Mouse (Mus musculus) NIH3T3 (cell line): ENCODE data around the gene Pdcd1lg2.
A peak's percentile ranks its signal among the peaks of the same experiment; 100 is the strongest.

ENCODE experiments used
- DNase-seq: peaks from one replicate; pipeline ENCODE4 v3.0.0-alpha.2; 2012; ENCODE audit warnings: low read depth

Gene Pdcd1lg2

GRCm38 (mm10) chr19:29469686-29470254, 59.1 kb downstream of the Pdcd1lg2 start:
- no peak for DNase-seq

- peak; percentile 11 for DNase-seq
Observed at GRCm38 (mm10) chr19:29470652-29471051, 59.9 kb downstream of the Pdcd1lg2 start.

- no peak for DNase-seq
Observed at GRCm38 (mm10) chr19:29472424-29472823, 61.7 kb downstream of the Pdcd1lg2 start.

- no peak for DNase-seq
Observed at GRCm38 (mm10) chr19:29472946-29473345, 62.2 kb downstream of the Pdcd1lg2 start.

- DNase-seq: no peak
Observed at GRCm38 (mm10) chr19:29474803-29475202, 64.1 kb downstream of the Pdcd1lg2 start.

- DNase-seq: no peak
Observed at GRCm38 (mm10) chr19:29475210-29475620, 64.5 kb downstream of the Pdcd1lg2 start.

GRCm38 (mm10) chr19:29478598-29478997, 67.9 kb downstream of the Pdcd1lg2 start:
- DNase-seq: no peak

- DNase-seq: no peak
Observed at GRCm38 (mm10) chr19:29481578-29481977, 70.9 kb downstream of the Pdcd1lg2 start.

- DNase-seq: no peak
Observed at GRCm38 (mm10) chr19:29482148-29482547, 71.4 kb downstream of the Pdcd1lg2 start.

GRCm38 (mm10) chr19:29482637-29483036, 71.9 kb downstream of the Pdcd1lg2 start:
- no peak for DNase-seq

- no peak for DNase-seq
Observed at GRCm38 (mm10) chr19:29483386-29483785, 72.7 kb downstream of the Pdcd1lg2 start.

GRCm38 (mm10) chr19:29484537-29484936, 73.8 kb downstream of the Pdcd1lg2 start:
- DNase-seq: no peak

GRCm38 (mm10) chr19:29485257-29485948, 74.7 kb downstream of the Pdcd1lg2 start:
- no peak for DNase-seq

GRCm38 (mm10) chr19:29486545-29487206, 76.0 kb downstream of the Pdcd1lg2 start:
- DNase-seq: no peak

GRCm38 (mm10) chr19:29487326-29488072, 76.8 kb downstream of the Pdcd1lg2 start:
- no peak for DNase-seq

GRCm38 (mm10) chr19:29488073-29488390, 77.3 kb downstream of the Pdcd1lg2 start:
- no peak for DNase-seq

GRCm38 (mm10) chr19:29488420-29488819, 77.7 kb downstream of the Pdcd1lg2 start:
- DNase-seq: no peak

GRCm38 (mm10) chr19:29489785-29490284, 79.1 kb downstream of the Pdcd1lg2 start:
- no peak for DNase-seq

- no peak for DNase-seq
Observed at GRCm38 (mm10) chr19:29491467-29491866, 80.7 kb downstream of the Pdcd1lg2 start.

- DNase-seq: no peak
Observed at GRCm38 (mm10) chr19:29494454-29494853, 83.7 kb downstream of the Pdcd1lg2 start.

- peak; percentile 20 for DNase-seq
Observed at GRCm38 (mm10) chr19:29496001-29496597, 85.4 kb downstream of the Pdcd1lg2 start.
